8 mouse cellular contexts compared by ENCODE assay signal in the genomic region with DNA sequence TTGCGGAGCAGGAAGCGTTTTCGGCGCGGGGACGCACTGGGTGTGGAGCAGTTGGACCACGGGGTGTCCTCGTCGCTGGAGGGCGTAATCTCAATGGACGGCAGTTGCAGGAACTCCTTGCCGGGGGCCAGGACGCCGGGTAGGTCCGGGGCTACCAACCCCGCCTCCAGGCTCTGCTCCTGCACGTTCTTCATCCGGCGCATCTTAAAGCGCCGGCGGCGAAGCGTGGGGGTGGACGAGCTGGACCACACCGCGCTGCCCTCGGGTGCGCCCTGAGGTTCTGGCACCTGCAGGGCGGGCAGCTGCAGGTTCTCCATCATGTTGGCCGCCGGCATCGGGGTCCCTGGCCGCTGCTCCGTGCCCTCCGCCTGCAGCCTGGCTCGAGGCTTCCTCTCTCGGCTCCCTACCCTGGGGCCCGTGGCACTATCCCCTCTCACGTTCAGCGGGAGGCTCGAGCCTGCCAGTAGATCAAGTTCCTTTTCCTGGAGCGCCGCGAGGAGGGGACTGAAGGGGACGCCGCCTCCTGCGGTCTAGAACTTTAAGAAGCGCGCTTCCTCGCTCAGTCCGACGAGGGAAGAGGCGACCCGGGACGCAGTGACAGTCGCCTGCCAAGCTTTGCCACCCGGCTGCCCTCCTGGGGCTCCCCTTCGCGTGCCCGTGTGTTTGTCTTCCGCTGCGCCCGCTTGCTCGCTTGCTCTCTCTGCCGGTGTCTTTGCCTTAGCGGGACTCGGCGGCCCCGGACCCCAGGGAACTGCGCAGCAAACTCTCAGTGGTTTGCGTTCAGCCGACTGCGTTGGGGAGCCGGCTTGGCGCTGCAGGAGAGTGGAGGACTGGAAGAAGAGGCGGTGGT.
DNase-seq lines count a peak whose midpoint lies in the region; ATAC-seq and TF ChIP-seq lines count a peak whose summit lies in the region.

No protein-coding gene starts in this region.

- H3K4me1 ChIP-seq in bone marrow, adult 2 months (ENCODE audit: control insufficient read depth, insufficient read depth, low read length): peaks cover 4% of the 10 kb centered on the region
- H3K4me1 ChIP-seq in heart, embryonic 14.5 days (ENCODE audit: control insufficient read depth in 2 of 2, insufficient read depth in 2 of 2, low read length in 2 of 2): peaks cover 16 to 36% of the 10 kb centered on the region in 2 experiments
- H3K4me1 ChIP-seq in thymus, adult 2 months (replicated peaks; ENCODE audit: control insufficient read depth, insufficient read depth, low read length): peaks cover 18% of the 10 kb centered on the region

- H3K36me3 ChIP-seq in heart, embryonic 14.5 days (ENCODE audit: control insufficient read depth, insufficient read depth, low read length): 0 out of 2 replicates have a peak, but pooled peaks cover 5% of the 10 kb centered on the region
- H3K36me3 ChIP-seq in thymus, adult 2 months (ENCODE audit: control insufficient read depth, insufficient read depth, low read length): no peaks in the 10 kb centered on the region

- WGBS in bone marrow, adult 2 months: under 1% methylated on average over 77 of the region's 77 CpGs
- WGBS in heart, embryonic 14.5 days: under 1% methylated on average over 76 of the region's 77 CpGs
- WGBS in thymus, adult 2 months: under 1% methylated on average over 77 of the region's 77 CpGs

- TF ChIP-seq CTCF in bone marrow, adult 2 months (IDR thresholded peaks at IDR 0.05; ENCODE audit: control insufficient read depth, insufficient read depth, low read length): no peak
- 0 out of 2 replicates have a peak, but pooled peaks have one; percentile 8 for TF ChIP-seq CTCF in thymus, adult 2 months (IDR thresholded peaks at IDR 0.05; ENCODE audit: borderline replicate concordance, control insufficient read depth, extremely low read depth, insufficient read depth, low read length, poor library complexity)

- peak overlapping the region; percentile 96 for H3K4me2 ChIP-seq in heart, embryonic 14.5 days (ENCODE audit: low read length)

- H3K27ac ChIP-seq in bone marrow, adult 2 months (ENCODE audit: control insufficient read depth, insufficient read depth, low read depth, low read length, poor library complexity): peak overlapping the region; percentile 95
- H3K27ac ChIP-seq in heart, embryonic 14.5 days (replicated peaks in 1 of 2; ENCODE audit: control insufficient read depth in 1 of 2, insufficient read depth in 1 of 2, low read depth in 2 of 2, low read length in 2 of 2): peak overlapping the region; percentile 82 to 84
- peak overlapping the region; percentile 61 for H3K27ac ChIP-seq in thymus, adult 2 months (ENCODE audit: control insufficient read depth, insufficient read depth, low read length)

- peaks cover 10% of the 10 kb centered on the region; the same call in 1 of the 2 replicates for H3K27me3 ChIP-seq in heart, embryonic 14.5 days (ENCODE audit: control insufficient read depth, insufficient read depth, low read length)
- no peaks in the 10 kb centered on the region for H3K27me3 ChIP-seq in thymus, adult 2 months (ENCODE audit: control insufficient read depth, insufficient read depth, low read length)

- H3K4me3 ChIP-seq in bone marrow, adult 2 months (replicated peaks; ENCODE audit: control insufficient read depth, low read depth, low read length): peak overlapping the region; percentile 65
- peak overlapping the region; percentile 55 to 82 for H3K4me3 ChIP-seq in heart, embryonic 14.5 days (ENCODE audit: control insufficient read depth in 1 of 2, insufficient read depth in 1 of 2, low read depth in 1 of 2, low read length in 2 of 2)
- peak overlapping the region; percentile 94 for H3K4me3 ChIP-seq in thymus, adult 2 months (ENCODE audit: control insufficient read depth, insufficient read depth, low read length)

- peak; percentile 89 for TF ChIP-seq POLR2A in bone marrow, adult 2 months (IDR thresholded peaks at IDR 0.05; ENCODE audit: borderline replicate concordance, control insufficient read depth, low read depth, low read length)
- no peak; the same call in 1 of the 2 replicates for TF ChIP-seq POLR2A in thymus, adult 2 months (IDR thresholded peaks at IDR 0.05; ENCODE audit: control insufficient read depth, extremely low read depth, insufficient read depth, low read length, poor library complexity)

- DNase-seq in CD4-positive helper T cell, adult 2 months (ENCODE audit: low read depth, low spot score): peak; percentile 88
- DNase-seq in layer of hippocampus, postnatal 10 days (ENCODE audit: low spot score in 2 of 2): peak; percentile 55 to 62
- DNase-seq in lung, postnatal 10 days: peak; percentile 82
- peak; percentile 50 for DNase-seq in ovary, adult 18-20 months (ENCODE audit: low spot score)
- DNase-seq in thymus, adult 2 months: peak; percentile 78

- 0 out of 2 replicates have a peak, but pooled peaks have one; percentile 30 for ATAC-seq in erythroblast, adult 5-6 weeks (replicated peaks; ENCODE audit: low FRiP score, poor library complexity, severe bottlenecking)
- ATAC-seq in heart, embryonic 14.5 days (ENCODE audit: insufficient number of reproducible peaks, insufficient read depth, low FRiP score, low read depth): 0 out of 2 replicates have a peak, but pooled peaks have one; percentile 18

- peak overlapping the region; percentile 89 for H3K9ac ChIP-seq in heart, embryonic 14.5 days (ENCODE audit: low read length)

- H3K9me3 ChIP-seq in heart, embryonic 14.5 days (ENCODE audit: control insufficient read depth, low read length): no peaks in the 10 kb centered on the region

Comparison
In these comparisons a context has a peak if more than half of its experiments do, and no peak if none do; other contexts are left out.
1. Peak in every context shown above with its lines: DNase-seq, ATAC-seq, H3K4me3 ChIP-seq and H3K27ac ChIP-seq.